Mouse (Mus musculus): ENCODE measurements around the gene Olfr1497. TPM values are rescaled to one million over a fixed set of nuclear protein-coding genes. Genes with fewer than 3 reads are reported as not detected.
"Not testable (repeated sequence)": the region's sequence is repeated elsewhere in the genome, so short reads cannot be mapped to it uniquely, and the experiment has no call there.

Gene Olfr1497
- polyA plus RNA-seq (2015; fragmentation: Nextera tagmentation; extraction: Ambion mirVana), result not detected in 2 replicates

GRCm38 (mm10) chr19:13798102-13798501 is at the start of gene Olfr1497:
Olfr1497 (minus strand) TSS chr19:13798202.
- Histone ChIP-seq H3K36me3 (no peaks in the 10 kb centered on the region), H3K4me3 (replicated peaks) (no peak within 1 kb of the TSS), H3K4me2 (no peak within 1 kb of the TSS), H3K9ac (no peak within 1 kb of the TSS), H3K4me1 (replicated peaks) (no peaks in the 10 kb centered on the region), H3K9me3 (replicated peaks) (no peaks in the 10 kb centered on the region), H3K27ac (no peak within 1 kb of the TSS), H3K27me3 (no peaks in the 10 kb centered on the region)
- ATAC-seq (ENCODE audit: low read depth) (no peak), DNase-seq (no peak)

GRCm38 (mm10) chr19:13830388-13830787 is 32.4 kb upstream of the Olfr1497 start, which contains the start of gene Olfr1500:
Olfr1500 (minus strand) TSS chr19:13830488.
- no peak within 1 kb of the TSS for H3K9ac ChIP-seq

GRCm38 (mm10) chr19:13828447-13828846 is 30.4 kb upstream of the Olfr1497 start:
- Histone ChIP-seq H3K9me3 (replicated peaks) (no peaks in the 10 kb centered on the region), H3K4me3 (replicated peaks) (no peak overlapping the region), H3K4me2 (no peak overlapping the region), H3K4me1 (replicated peaks) (no peaks in the 10 kb centered on the region), H3K27ac (no peak overlapping the region), H3K9ac (no peak overlapping the region), H3K27me3 (no peaks in the 10 kb centered on the region), H3K36me3 (no peaks in the 10 kb centered on the region)
- ATAC-seq (ENCODE audit: low read depth), result no peak
- 71% methylated on average over 3 of the region's 3 CpGs for WGBS (ENCODE audit: insufficient replicate concordance)
- DNase-seq, result no peak

More at GRCm38 (mm10) chr19:13830388-13830787, 32.4 kb upstream of the Olfr1497 start, which contains the start of gene Olfr1500:
- Histone ChIP-seq H3K9me3 (replicated peaks) (no peaks in the 10 kb centered on the region), H3K36me3 (no peaks in the 10 kb centered on the region), H3K4me2 (no peak within 1 kb of the TSS), H3K4me1 (replicated peaks) (no peaks in the 10 kb centered on the region), H3K4me3 (replicated peaks) (no peak within 1 kb of the TSS), H3K27ac (no peak within 1 kb of the TSS), H3K27me3 (no peaks in the 10 kb centered on the region)
- DNase-seq (no peak), ATAC-seq (ENCODE audit: low read depth) (no peak)

GRCm38 (mm10) chr19:13820847-13821246 is 22.8 kb upstream of the Olfr1497 start:
- H3K9me3 ChIP-seq (replicated peaks), result no peaks in the 10 kb centered on the region
- H3K4me1 ChIP-seq (replicated peaks), result no peaks in the 10 kb centered on the region
- H3K4me2 ChIP-seq, result no peak overlapping the region
- H3K27ac ChIP-seq, result no peak overlapping the region
- no peak overlapping the region for H3K9ac ChIP-seq
- H3K36me3 ChIP-seq, result no peaks in the 10 kb centered on the region
- 23% methylated on average over 5 of the region's 5 CpGs for WGBS (ENCODE audit: insufficient replicate concordance)
- DNase-seq (no peak), ATAC-seq (ENCODE audit: low read depth) (no peak)
- no peak overlapping the region for H3K4me3 ChIP-seq (replicated peaks)
- no peaks in the 10 kb centered on the region for H3K27me3 ChIP-seq

GRCm38 (mm10) chr19:13819347-13819746 is 21.3 kb upstream of the Olfr1497 start, which contains the start of gene Olfr1499:
Olfr1499 (minus strand) TSS chr19:13819447.
- Histone ChIP-seq H3K4me1 (replicated peaks) (no peaks in the 10 kb centered on the region), H3K4me2 (no peak within 1 kb of the TSS)

GRCm38 (mm10) chr19:13818827-13819226 is 20.8 kb upstream of the Olfr1497 start:
- H3K4me1 ChIP-seq (replicated peaks), result no peaks in the 10 kb centered on the region
- no peak overlapping the region for H3K9ac ChIP-seq
- 16% methylated on average over 5 of the region's 5 CpGs for WGBS (ENCODE audit: insufficient replicate concordance)
- no peak overlapping the region for H3K27ac ChIP-seq
- ATAC-seq (ENCODE audit: low read depth) (no peak), DNase-seq (no peak)
- no peaks in the 10 kb centered on the region for H3K36me3 ChIP-seq
- H3K4me2 ChIP-seq, result no peak overlapping the region
- H3K27me3 ChIP-seq, result no peaks in the 10 kb centered on the region
- H3K9me3 ChIP-seq (replicated peaks), result no peaks in the 10 kb centered on the region
- H3K4me3 ChIP-seq (replicated peaks), result no peak overlapping the region

More at GRCm38 (mm10) chr19:13819347-13819746, 21.3 kb upstream of the Olfr1497 start, which contains the start of gene Olfr1499:
- Histone ChIP-seq H3K4me3 (replicated peaks) (no peak within 1 kb of the TSS), H3K27me3 (no peaks in the 10 kb centered on the region), H3K27ac (no peak within 1 kb of the TSS), H3K9ac (no peak within 1 kb of the TSS), H3K9me3 (replicated peaks) (no peaks in the 10 kb centered on the region), H3K36me3 (no peaks in the 10 kb centered on the region)
- no peak for DNase-seq
- ATAC-seq (ENCODE audit: low read depth), result no peak

- WGBS (ENCODE audit: insufficient replicate concordance), result 43% methylated on average over 2 of the region's 2 CpGs
- H3K9ac ChIP-seq, result no peak overlapping the region
- DNase-seq (no peak), ATAC-seq (ENCODE audit: low read depth) (no peak)
- H3K4me1 ChIP-seq (replicated peaks), result no peaks in the 10 kb centered on the region
- H3K36me3 ChIP-seq, result no peaks in the 10 kb centered on the region
- no peak overlapping the region for H3K4me3 ChIP-seq (replicated peaks)
- H3K9me3 ChIP-seq (replicated peaks), result no peaks in the 10 kb centered on the region
- H3K4me2 ChIP-seq, result no peak overlapping the region
- H3K27me3 ChIP-seq, result no peaks in the 10 kb centered on the region
- no peak overlapping the region for H3K27ac ChIP-seq
These were observed 14.8 kb upstream of the Olfr1497 start for GRCm38 (mm10) chr19:13812823-13813222.

- H3K27me3 ChIP-seq; H3K4me2 ChIP-seq; H3K4me1 ChIP-seq (replicated peaks); ATAC-seq (ENCODE audit: low read depth); H3K9me3 ChIP-seq (replicated peaks); H3K36me3 ChIP-seq; H3K9ac ChIP-seq; DNase-seq; H3K4me3 ChIP-seq (replicated peaks); H3K27ac ChIP-seq: not testable (repeated sequence)
- WGBS (ENCODE audit: insufficient replicate concordance), result 38% methylated on average over 1 of the region's 1 CpGs
These were observed 7.5 kb upstream of the Olfr1497 start for GRCm38 (mm10) chr19:13805486-13805885.

GRCm38 (mm10) chr19:13777578-13777977 is 20.4 kb downstream of the Olfr1497 start, which contains the start of gene Olfr1496:
Olfr1496 (plus strand) TSS chr19:13777878.
- Histone ChIP-seq H3K9me3 (replicated peaks) (no peaks in the 10 kb centered on the region), H3K36me3 (no peaks in the 10 kb centered on the region), H3K4me3 (replicated peaks) (no peak within 1 kb of the TSS), H3K4me1 (replicated peaks) (no peaks in the 10 kb centered on the region), H3K27ac (no peak within 1 kb of the TSS), H3K27me3 (no peaks in the 10 kb centered on the region), H3K9ac (no peak within 1 kb of the TSS), H3K4me2 (no peak within 1 kb of the TSS)
- ATAC-seq (ENCODE audit: low read depth) (no peak), DNase-seq (no peak)
- WGBS (ENCODE audit: insufficient replicate concordance), result 58% methylated on average over 1 of the region's 1 CpGs

- H3K27me3 ChIP-seq, result no peaks in the 10 kb centered on the region
- no peak overlapping the region for H3K27ac ChIP-seq
- H3K9ac ChIP-seq, result no peak overlapping the region
- no peaks in the 10 kb centered on the region for H3K9me3 ChIP-seq (replicated peaks)
- no peak overlapping the region for H3K4me2 ChIP-seq
- H3K36me3 ChIP-seq, result no peaks in the 10 kb centered on the region
- H3K4me1 ChIP-seq (replicated peaks), result no peaks in the 10 kb centered on the region
- 73% methylated on average over 9 of the region's 9 CpGs for WGBS (ENCODE audit: insufficient replicate concordance)
- no peak overlapping the region for H3K4me3 ChIP-seq (replicated peaks)
- DNase-seq (no peak), ATAC-seq (ENCODE audit: low read depth) (no peak)
These were observed 29.3 kb downstream of the Olfr1497 start for GRCm38 (mm10) chr19:13768565-13769276.

- no peak for ATAC-seq (ENCODE audit: low read depth)
- WGBS (ENCODE audit: insufficient replicate concordance), result 48% methylated on average over 3 of the region's 3 CpGs
These were observed 33.7 kb downstream of the Olfr1497 start, which contains the start of gene Olfr1495 for GRCm38 (mm10) chr19:13764306-13764705. Olfr1495 (plus strand) TSS chr19:13764606.

GRCm38 (mm10) chr19:13749366-13749765 is 48.6 kb downstream of the Olfr1497 start:
- Histone ChIP-seq H3K27ac (no peak overlapping the region), H3K9ac (no peak overlapping the region), H3K9me3 (replicated peaks) (no peaks in the 10 kb centered on the region), H3K4me2 (no peak overlapping the region), H3K27me3 (no peaks in the 10 kb centered on the region), H3K4me3 (replicated peaks) (no peak overlapping the region), H3K36me3 (no peaks in the 10 kb centered on the region), H3K4me1 (replicated peaks) (no peaks in the 10 kb centered on the region)
- 68% methylated on average over 1 of the region's 1 CpGs for WGBS (ENCODE audit: insufficient replicate concordance)
- DNase-seq, result no peak
- no peak for ATAC-seq (ENCODE audit: low read depth)

More at GRCm38 (mm10) chr19:13764306-13764705, 33.7 kb downstream of the Olfr1497 start, which contains the start of gene Olfr1495:
- Histone ChIP-seq H3K27me3 (no peaks in the 10 kb centered on the region), H3K9ac (no peak within 1 kb of the TSS), H3K4me3 (replicated peaks) (no peak within 1 kb of the TSS), H3K4me2 (no peak within 1 kb of the TSS), H3K4me1 (replicated peaks) (no peaks in the 10 kb centered on the region), H3K27ac (no peak within 1 kb of the TSS), H3K9me3 (replicated peaks) (no peaks in the 10 kb centered on the region), H3K36me3 (no peaks in the 10 kb centered on the region)
- no peak for DNase-seq

Measured in liver, embryonic 13.5 days (tissue).